Comparison of ENCODE assay signal across 9 mouse cellular contexts in the genomic region with DNA sequence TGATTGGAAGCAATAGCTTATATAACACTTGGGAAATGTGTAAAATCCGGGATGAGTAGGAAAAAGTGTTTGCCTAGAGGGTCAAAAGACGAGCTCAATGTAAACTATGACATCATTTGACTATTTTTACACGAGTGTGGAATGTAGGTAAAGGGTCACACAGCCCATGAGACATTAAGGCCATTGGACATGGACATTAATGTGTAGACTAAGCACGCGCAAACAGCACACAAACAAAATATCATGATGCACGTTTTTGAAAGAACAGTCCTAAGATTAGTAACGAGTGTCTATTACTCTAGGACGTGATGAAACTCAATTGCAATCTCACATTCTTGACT. TPM values are rescaled to one million over a fixed set of nuclear protein-coding genes. Genes with fewer than 3 reads are reported as not detected.
DNase-seq lines count a peak whose midpoint lies in the region; ATAC-seq lines count a peak whose summit lies in the region.
"Had no signal": no experiment of that assay in that cellular context is flagged by ENCODE, and none has a peak within 500 bp of the region (broad histone marks: within the 10 kb centered on the region; RNA-seq: fewer than 3 reads in every experiment).

No protein-coding gene starts in this region.

- no peak for DNase-seq in kidney, adult 18-20 months
- no peak for DNase-seq in yolk sac, embryonic 10.5 days (ENCODE audit: low spot score)
- DNase-seq in right cerebral cortex, adult 18-20 months: no peak
- no peak for DNase-seq in layer of hippocampus, postnatal 14 days (ENCODE audit: low spot score in 2 of 2)

- 20% methylated on average over 8 of the region's 8 CpGs for WGBS in kidney, embryonic 15.5 days
- 27% methylated on average over 8 of the region's 8 CpGs for WGBS in embryonic facial prominence, embryonic 12.5 days
- WGBS in hindbrain, embryonic 16.5 days: 32% methylated on average over 8 of the region's 8 CpGs
- WGBS in midbrain, embryonic 15.5 days: 43% methylated on average over 8 of the region's 8 CpGs

- peak overlapping the region; percentile 94 for H3K27ac ChIP-seq in kidney, embryonic 15.5 days
- peak overlapping the region; percentile 92; the same call in 1 of the 2 replicates for H3K27ac ChIP-seq in embryonic facial prominence, embryonic 12.5 days
- peak overlapping the region; percentile 92 for H3K27ac ChIP-seq in hindbrain, embryonic 16.5 days (ENCODE audit: low read depth, low read length)
- peak overlapping the region; percentile 92 for H3K27ac ChIP-seq in midbrain, embryonic 15.5 days

- ATAC-seq in kidney, embryonic 15.5 days (replicated peaks; ENCODE audit: low FRiP score): 0 out of 2 replicates have a peak, but pooled peaks have one; percentile 1
- no peak for ATAC-seq in embryonic facial prominence, embryonic 12.5 days (ENCODE audit: insufficient number of reproducible peaks, insufficient read depth, low FRiP score, low TSS enrichment)
- no peak for ATAC-seq in hindbrain, embryonic 16.5 days
- ATAC-seq in midbrain, embryonic 15.5 days (replicated peaks): no peak

- H3K9ac ChIP-seq in kidney, embryonic 15.5 days: peak overlapping the region; percentile 76; the same call in 1 of the 2 replicates
- H3K9ac ChIP-seq in embryonic facial prominence, embryonic 12.5 days: no peak overlapping the region; the same call in 1 of the 2 replicates
- peak overlapping the region; percentile 84 for H3K9ac ChIP-seq in hindbrain, embryonic 16.5 days (ENCODE audit: low read depth, low read length)
- peak overlapping the region; percentile 67; the same call in 1 of the 2 replicates for H3K9ac ChIP-seq in midbrain, embryonic 15.5 days

- H3K4me3 ChIP-seq in kidney, embryonic 15.5 days (replicated peaks): peak overlapping the region; percentile 65
- peak overlapping the region; percentile 62 for H3K4me3 ChIP-seq in embryonic facial prominence, embryonic 12.5 days
- H3K4me3 ChIP-seq in hindbrain, embryonic 16.5 days (ENCODE audit: low read length): peak overlapping the region; percentile 71
- peak overlapping the region; percentile 59 for H3K4me3 ChIP-seq in midbrain, embryonic 15.5 days

- peaks cover 23% of the 10 kb centered on the region for H3K4me1 ChIP-seq in kidney, embryonic 15.5 days
- H3K4me1 ChIP-seq in embryonic facial prominence, embryonic 12.5 days: 0 out of 2 replicates have a peak, but pooled peaks cover 3% of the 10 kb centered on the region
- H3K4me1 ChIP-seq in hindbrain, embryonic 16.5 days (ENCODE audit: control insufficient read depth, insufficient read depth, low read depth, low read length): peaks cover 4% of the 10 kb centered on the region
- H3K4me1 ChIP-seq in midbrain, embryonic 15.5 days: peaks cover 9% of the 10 kb centered on the region

- peaks cover 7% of the 10 kb centered on the region; the same call in 1 of the 2 replicates for H3K36me3 ChIP-seq in kidney, embryonic 15.5 days
- H3K36me3 ChIP-seq in embryonic facial prominence, embryonic 12.5 days: no peaks in the 10 kb centered on the region
- no peaks in the 10 kb centered on the region for H3K36me3 ChIP-seq in hindbrain, embryonic 16.5 days (ENCODE audit: control insufficient read depth, insufficient read depth, low read length)
- H3K36me3 ChIP-seq in midbrain, embryonic 15.5 days (replicated peaks): no peaks in the 10 kb centered on the region

- no peaks in the 10 kb centered on the region; the same call in 1 of the 2 replicates for H3K9me3 ChIP-seq in kidney, embryonic 15.5 days (replicated peaks)
- H3K9me3 ChIP-seq in embryonic facial prominence, embryonic 12.5 days: no peaks in the 10 kb centered on the region
- H3K9me3 ChIP-seq in hindbrain, embryonic 16.5 days (ENCODE audit: control insufficient read depth, low read length): no peaks in the 10 kb centered on the region
- H3K9me3 ChIP-seq in midbrain, embryonic 15.5 days: no peaks in the 10 kb centered on the region

- H3K4me2 ChIP-seq in kidney, embryonic 15.5 days: peak overlapping the region; percentile 80
- peak overlapping the region; percentile 54 for H3K4me2 ChIP-seq in embryonic facial prominence, embryonic 12.5 days (replicated peaks)
- H3K4me2 ChIP-seq in hindbrain, embryonic 16.5 days (ENCODE audit: low read length): peak overlapping the region; percentile 53
- peak overlapping the region; percentile 61 for H3K4me2 ChIP-seq in midbrain, embryonic 15.5 days

- H3K27me3 ChIP-seq in kidney, embryonic 15.5 days: no peaks in the 10 kb centered on the region
- no peaks in the 10 kb centered on the region for H3K27me3 ChIP-seq in embryonic facial prominence, embryonic 12.5 days
- H3K27me3 ChIP-seq in hindbrain, embryonic 16.5 days (replicated peaks; ENCODE audit: control insufficient read depth, insufficient read depth, low read length): no peaks in the 10 kb centered on the region
- no peaks in the 10 kb centered on the region for H3K27me3 ChIP-seq in midbrain, embryonic 15.5 days (replicated peaks)

RNA-seq across cellular contexts. Expression of a gene that starts 0.4 kb away (rescaled TPM):
- 37.8 and 39.0 TPM in 2 replicates for polyA plus RNA-seq in kidney, embryonic 15.5 days (2015; fragmentation: Nextera tagmentation; extraction: Ambion mirVana)
- 19.3 and 20.8 TPM in 2 replicates for polyA plus RNA-seq in embryonic facial prominence, embryonic 12.5 days (2016; fragmentation: Nextera tagmentation; extraction: Ambion mirVana)
- 16.1 TPM in 2 replicates for polyA plus RNA-seq in hindbrain, embryonic 16.5 days (2015; fragmentation: Nextera tagmentation; extraction: Ambion mirVana)
- 11.8 and 13.4 TPM in 2 replicates for polyA plus RNA-seq in midbrain, embryonic 15.5 days (2015; fragmentation: Nextera tagmentation; extraction: Ambion mirVana)
- total RNA-seq in layer of hippocampus, postnatal 14 days (2021): 10 to 100 TPM; 15.0 to 15.3 TPM

RNA-seq across cellular contexts. Expression of a gene that starts 2.6 kb away (rescaled TPM):
- polyA plus RNA-seq in kidney, embryonic 15.5 days (2015; fragmentation: Nextera tagmentation; extraction: Ambion mirVana): not detected in 2 replicates
- not detected in 2 replicates for polyA plus RNA-seq in embryonic facial prominence, embryonic 12.5 days (2016; fragmentation: Nextera tagmentation; extraction: Ambion mirVana)
- not detected in 2 replicates for polyA plus RNA-seq in hindbrain, embryonic 16.5 days (2015; fragmentation: Nextera tagmentation; extraction: Ambion mirVana)
- 0.09 TPM in 1 of 2 replicates, not detected in the other for polyA plus RNA-seq in midbrain, embryonic 15.5 days (2015; fragmentation: Nextera tagmentation; extraction: Ambion mirVana)
- under 1 TPM in 1 of 2 experiments, not detected in 1; 0.12 TPM for total RNA-seq in layer of hippocampus, postnatal 14 days (2021)
- polyA plus RNA-seq: gonadal fat pad, adult 2 months had no signal

RNA-seq across cellular contexts. Expression of a gene that starts 22.1 kb away (rescaled TPM):
- polyA plus RNA-seq in kidney, embryonic 15.5 days (2015; fragmentation: Nextera tagmentation; extraction: Ambion mirVana): 53.7 and 55.2 TPM in 2 replicates
- polyA plus RNA-seq in embryonic facial prominence, embryonic 12.5 days (2016; fragmentation: Nextera tagmentation; extraction: Ambion mirVana): 37.2 and 39.7 TPM in 2 replicates
- polyA plus RNA-seq in hindbrain, embryonic 16.5 days (2015; fragmentation: Nextera tagmentation; extraction: Ambion mirVana): 98.1 and 112 TPM in 2 replicates
- polyA plus RNA-seq in midbrain, embryonic 15.5 days (2015; fragmentation: Nextera tagmentation; extraction: Ambion mirVana): 69.7 and 83.0 TPM in 2 replicates
- total RNA-seq in layer of hippocampus, postnatal 14 days (2021): 10 to 100 TPM; 20.7 to 23.9 TPM

RNA-seq across cellular contexts. Expression of a gene that starts 36.8 kb away (rescaled TPM):
- polyA plus RNA-seq in kidney, embryonic 15.5 days (2015; fragmentation: Nextera tagmentation; extraction: Ambion mirVana): 14.0 and 14.1 TPM in 2 replicates
- 19.6 and 22.6 TPM in 2 replicates for polyA plus RNA-seq in embryonic facial prominence, embryonic 12.5 days (2016; fragmentation: Nextera tagmentation; extraction: Ambion mirVana)
- 7.2 and 9.1 TPM in 2 replicates for polyA plus RNA-seq in hindbrain, embryonic 16.5 days (2015; fragmentation: Nextera tagmentation; extraction: Ambion mirVana)
- polyA plus RNA-seq in midbrain, embryonic 15.5 days (2015; fragmentation: Nextera tagmentation; extraction: Ambion mirVana): 10.6 and 12.7 TPM in 2 replicates
- 10 to 100 TPM; 14.0 to 15.8 TPM for total RNA-seq in layer of hippocampus, postnatal 14 days (2021)

RNA-seq across cellular contexts. Expression of a gene that starts 51.0 kb away (rescaled TPM):
- polyA plus RNA-seq in kidney, embryonic 15.5 days (2015; fragmentation: Nextera tagmentation; extraction: Ambion mirVana): 6.0 TPM in 2 replicates
- 0.36 and 0.75 TPM in 2 replicates for polyA plus RNA-seq in embryonic facial prominence, embryonic 12.5 days (2016; fragmentation: Nextera tagmentation; extraction: Ambion mirVana)
- 0.54 and 0.68 TPM in 2 replicates for polyA plus RNA-seq in hindbrain, embryonic 16.5 days (2015; fragmentation: Nextera tagmentation; extraction: Ambion mirVana)
- polyA plus RNA-seq in midbrain, embryonic 15.5 days (2015; fragmentation: Nextera tagmentation; extraction: Ambion mirVana): 0.27 and 0.71 TPM in 2 replicates
- 1 to 10 TPM; 2.2 to 4.4 TPM for total RNA-seq in layer of hippocampus, postnatal 14 days (2021)
